Mouse (Mus musculus) central nervous system, embryonic 14 days (tissue): ENCODE results near the gene Shisa6. TPM values are rescaled to one million over a fixed set of nuclear protein-coding genes. Genes with fewer than 3 reads are reported as not detected.

Experiments used
- polyA plus RNA-seq: library from polyadenylated mRNA; depleted of rRNA; stranded (reverse); fragments of >200 nt; gene quantifications from 2 replicates; pipeline ENCODE4 v1.2.3, GENCODE M21; 2012; rRNA removed

Shisa6 gene
- polyA plus RNA-seq, result 5.9 and 8.2 TPM in 2 replicates

DNA sequence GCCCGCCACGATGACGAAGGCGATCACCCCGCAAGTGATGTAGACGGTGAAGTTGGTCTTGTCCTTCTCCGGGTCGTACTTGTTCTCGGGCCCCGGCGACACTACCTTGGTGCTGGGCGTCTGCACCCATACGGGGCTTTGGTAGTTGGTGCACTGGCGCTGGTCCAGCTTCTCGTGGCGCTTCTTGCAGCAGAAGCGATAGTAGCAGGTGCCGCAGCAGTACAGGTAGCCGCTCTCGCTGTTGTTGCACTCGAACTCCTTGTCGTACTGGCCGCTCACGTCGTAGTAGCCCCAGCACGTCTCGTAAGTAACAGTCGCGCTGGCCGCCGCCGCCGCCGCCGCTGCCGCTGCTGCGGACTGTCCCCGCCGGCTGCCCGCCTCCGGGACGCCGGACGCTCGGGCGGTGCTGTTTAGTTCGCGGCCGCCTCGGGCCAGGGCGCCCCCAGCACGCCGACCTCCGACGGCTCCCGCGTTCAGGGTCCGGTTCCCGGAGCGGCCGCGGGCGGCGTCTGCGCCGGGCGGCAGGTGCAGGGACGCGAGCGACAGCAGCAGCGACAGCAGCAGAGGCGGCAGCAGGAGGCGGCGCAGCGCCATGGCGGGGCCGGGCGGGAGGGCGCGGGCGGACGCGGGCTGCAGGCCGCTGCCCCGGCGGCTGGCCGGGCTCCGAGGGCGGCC, at the start of gene Shisa6:
Gene Shisa6, minus strand, starts transcription at position 594 of the 675 bp plus-strand sequence.

DNA sequence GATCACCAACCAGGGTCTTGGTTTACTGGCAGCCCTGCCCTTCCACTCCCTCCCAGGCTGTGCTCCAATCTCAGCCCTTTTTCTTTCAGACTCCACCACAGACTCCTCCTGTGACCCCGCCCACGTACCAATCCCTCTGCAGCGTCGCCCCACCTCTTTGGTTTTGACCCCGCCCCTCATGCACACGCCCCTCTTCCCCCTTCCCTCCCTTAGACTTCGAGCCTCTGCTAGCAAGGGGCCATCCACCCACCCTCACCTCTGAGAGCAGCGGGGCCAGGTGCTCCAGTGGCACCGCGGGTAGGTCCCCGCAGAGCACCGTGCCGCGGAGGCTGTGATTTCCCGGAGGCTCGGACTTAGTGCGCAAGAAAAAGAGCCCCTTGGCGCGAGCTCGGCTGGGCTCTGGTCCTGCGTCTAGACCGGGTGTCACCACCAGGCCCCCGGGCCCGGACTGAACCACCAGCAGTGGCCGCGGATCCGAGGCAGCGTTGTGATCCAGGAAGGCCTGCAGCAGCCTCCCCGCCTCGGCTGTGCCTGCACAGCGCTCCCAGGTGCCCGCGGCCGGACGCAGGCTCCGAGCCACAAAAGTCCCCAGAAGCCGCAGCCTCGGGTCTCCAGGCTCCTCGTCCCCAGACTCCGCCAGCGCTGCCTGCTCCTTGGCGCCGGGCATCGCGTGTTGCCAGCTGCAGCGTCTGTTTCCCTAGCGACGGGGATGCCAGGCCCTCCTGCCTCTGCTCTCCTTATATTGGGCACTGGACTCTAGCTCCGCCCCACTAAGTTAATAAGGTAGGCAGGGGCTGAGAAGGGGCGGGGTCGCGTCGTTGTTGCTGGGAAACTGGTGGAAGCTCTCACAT, 357.7 kb downstream of the Shisa6 start, which contains the start of gene Dnah9:
Gene Dnah9, minus strand, starts transcription at position 751 of the 851 bp plus-strand sequence.

